Mouse (Mus musculus) ES-CJ7 (cell line): ENCODE measurements around the gene Ankrd6.

Experiments used
- DNase-seq: peaks from one replicate; pipeline ENCODE4 v3.0.0; 2011; ENCODE audit warnings: low read depth, low spot score

The Ankrd6 gene

DNA sequence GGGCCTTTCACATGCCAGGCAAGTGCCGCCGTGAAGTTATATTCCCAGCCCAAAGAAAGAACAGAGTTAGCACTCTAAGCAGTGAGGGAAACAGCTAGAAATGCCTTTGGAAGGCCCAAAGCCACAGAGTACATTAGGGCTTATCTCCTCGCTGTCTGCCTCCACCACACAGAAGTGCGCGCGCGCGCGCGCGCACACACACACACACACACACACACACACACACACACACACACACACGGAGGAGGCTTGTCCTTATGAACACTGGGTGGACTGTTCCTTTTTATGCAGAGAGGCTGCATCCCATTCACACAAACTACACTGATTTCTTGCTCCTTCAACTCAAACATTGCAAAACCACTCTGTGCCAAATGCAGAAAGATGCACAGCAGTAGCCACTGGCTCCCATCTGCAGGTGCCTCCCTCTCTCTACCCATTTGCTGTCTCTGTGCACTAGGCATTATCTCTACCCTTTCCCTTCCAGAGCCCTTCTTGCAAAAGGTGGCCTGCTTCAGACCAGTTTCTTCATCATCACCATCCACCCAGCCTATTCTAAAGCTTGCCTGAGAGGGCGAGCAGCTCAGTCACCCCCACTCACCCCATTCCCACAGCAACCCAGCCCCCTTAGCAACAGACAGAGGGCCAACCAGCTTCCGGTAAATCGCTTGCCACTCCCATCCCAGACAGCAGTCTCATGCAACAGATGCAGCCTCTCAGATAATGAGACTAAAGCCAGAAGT is 88.5 kb downstream of the Ankrd6 start:
- DNase-seq: peak; percentile 19

DNA sequence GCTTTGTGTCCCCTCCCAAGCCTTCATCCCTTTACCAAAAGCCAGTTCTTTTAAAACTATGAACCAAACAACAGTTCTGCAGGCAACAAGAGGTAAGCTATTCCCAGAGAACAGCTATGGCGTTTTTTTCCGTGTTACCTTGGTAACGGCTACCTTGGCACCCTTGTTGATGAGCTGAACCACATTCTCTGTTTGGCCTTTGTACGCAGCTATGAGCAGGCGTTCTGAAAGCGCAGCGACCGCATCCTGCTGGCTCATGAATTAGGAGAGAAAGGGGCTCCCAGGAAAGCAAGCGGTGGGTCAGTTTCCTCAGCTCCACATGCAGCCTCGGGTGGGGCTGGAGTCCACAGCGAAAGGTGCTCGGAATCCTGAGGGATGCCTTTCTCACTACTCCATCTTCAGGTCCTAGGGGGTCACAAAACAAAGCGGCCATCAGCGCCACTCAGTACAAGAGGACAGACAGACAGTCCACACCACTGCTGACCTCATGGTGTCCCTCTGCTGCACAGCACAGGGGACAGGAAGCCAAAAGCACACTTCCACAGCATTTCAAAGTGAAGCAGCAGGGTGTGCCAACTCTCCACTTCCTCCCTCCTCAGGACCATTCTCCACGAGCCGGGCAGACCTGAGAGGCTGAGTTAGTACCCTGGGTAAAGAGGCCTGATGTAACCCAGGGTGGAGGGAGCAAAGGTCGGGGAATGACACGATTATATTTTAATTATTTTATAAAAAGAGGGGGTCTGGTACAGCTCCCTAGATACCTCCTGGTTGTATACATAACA is 90.3 kb downstream of the Ankrd6 start:
- no peak for DNase-seq

DNA sequence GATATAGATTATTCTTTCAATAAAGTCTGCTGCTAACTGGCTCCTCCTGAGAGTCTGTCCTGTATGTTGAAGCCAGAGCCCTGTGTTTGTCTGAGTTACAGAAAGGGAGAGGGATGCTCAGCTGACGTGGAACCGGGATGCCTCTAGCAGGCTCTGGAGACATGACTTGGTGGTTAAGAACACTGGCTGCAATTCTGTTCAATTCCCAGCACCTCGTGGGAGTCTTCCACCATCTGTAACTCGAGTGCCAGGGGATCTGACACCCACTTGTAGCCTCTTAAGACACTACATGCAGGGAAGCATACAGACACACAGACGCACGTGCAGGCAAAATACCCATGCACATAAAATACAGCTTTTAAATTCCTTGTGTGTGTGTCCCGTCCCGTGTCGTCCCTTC is 95.1 kb downstream of the Ankrd6 start:
- no peak for DNase-seq

DNA sequence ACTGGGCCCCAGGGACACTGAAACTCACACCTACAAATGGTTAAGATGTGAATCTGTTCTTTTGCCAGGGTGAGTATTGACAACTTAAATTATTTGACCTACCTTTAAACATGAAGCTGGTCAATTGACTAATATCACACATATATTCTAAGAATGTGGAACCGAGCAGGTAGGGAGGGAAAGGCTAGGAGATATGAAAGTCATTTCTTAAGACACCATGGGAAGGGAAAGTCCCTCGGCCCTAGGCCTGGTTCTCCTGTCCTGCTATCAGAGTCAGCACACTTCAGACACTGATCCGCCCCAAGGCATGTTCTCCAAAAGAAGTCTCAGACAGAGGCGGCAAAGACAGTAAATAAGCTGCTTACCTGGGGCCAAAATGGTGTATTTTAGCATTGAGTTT is 95.7 kb downstream of the Ankrd6 start:
- DNase-seq: no peak

DNA sequence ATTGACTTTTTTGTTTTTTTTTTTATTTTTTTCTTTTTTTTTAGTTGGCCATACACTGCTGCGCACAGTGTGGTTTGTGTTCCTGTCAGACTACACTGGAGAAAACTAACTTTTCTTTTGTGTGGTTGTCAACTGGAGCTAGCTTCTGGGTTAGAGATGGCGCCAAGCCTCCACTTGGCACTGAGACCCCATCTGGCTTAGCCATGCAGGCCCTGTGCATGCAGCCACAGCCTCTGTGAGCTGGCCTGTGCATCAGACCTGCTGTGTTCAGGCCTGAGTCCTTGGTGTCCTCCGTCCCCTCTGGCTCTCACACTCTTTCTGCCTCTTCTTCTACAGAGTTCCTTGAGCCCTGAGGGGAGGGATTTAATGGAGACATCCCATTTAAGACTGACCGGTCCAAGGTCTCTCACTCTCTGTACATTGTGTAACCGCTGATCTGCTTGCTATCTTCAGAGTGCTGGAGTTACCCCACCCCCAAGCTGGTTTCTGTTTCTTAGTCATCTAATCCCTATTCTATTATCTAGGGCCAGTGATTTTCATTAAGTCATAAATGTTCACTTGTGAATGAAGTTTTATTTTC is 96.9 kb downstream of the Ankrd6 start:
- DNase-seq: no peak

DNA sequence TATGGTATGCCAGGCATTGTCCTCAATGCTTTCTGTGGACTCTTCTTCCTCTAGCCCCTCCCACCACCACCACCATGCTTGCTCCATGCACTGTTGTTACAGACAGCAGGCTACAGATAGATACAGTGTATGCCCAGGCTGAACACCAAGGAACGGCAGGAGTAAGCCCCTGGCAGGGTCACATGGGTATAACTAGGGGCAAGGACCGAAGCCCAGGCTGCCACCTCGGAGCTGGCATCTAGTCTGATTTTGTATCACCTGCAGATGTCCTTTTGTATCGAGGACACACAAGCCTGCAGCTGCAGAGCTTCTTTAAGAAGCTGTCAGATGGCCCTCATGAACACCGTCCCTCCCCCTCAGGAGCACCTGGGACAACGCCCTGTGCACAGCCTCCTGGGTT is 97.8 kb downstream of the Ankrd6 start:
- DNase-seq: no peak

DNA sequence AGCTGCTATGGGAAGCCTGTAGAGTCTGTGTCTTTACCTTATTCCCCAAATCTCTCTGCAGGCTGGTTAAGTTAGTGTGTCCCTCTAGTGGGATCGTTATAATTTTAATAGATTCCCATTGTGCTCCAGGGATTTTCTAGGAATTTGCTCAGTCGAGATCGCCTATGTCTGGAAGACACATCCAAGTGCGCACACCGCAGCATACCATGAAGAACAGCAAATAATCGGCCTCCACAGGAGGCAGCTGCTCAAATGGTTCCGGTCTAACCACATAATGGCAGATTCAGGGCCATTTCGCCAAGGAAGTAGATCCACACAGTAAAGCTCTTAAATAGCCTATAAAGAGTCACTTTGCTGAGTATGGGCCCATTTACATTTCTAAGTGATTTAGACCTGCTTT is 98.3 kb downstream of the Ankrd6 start:
- DNase-seq: no peak

DNA sequence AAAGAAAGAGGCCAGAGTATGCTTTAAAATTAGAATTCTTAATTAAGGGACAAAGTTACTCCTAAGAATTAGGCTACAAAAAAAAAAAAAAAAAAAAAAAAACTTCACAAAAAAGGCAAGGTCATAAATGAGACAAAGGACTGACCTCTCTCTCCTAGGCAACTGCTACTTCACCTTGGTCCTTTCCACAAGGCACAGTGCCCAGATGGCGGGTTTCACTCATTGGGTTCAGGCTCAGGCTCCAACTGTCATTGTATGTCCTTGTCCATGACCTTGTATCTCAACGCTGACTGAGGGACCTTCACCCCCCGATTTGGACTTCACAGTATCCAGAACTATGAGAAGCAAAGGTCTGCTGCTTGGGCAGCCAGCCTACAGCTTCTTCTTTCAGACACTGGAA is 112.2 kb downstream of the Ankrd6 start:
- no peak for DNase-seq

DNA sequence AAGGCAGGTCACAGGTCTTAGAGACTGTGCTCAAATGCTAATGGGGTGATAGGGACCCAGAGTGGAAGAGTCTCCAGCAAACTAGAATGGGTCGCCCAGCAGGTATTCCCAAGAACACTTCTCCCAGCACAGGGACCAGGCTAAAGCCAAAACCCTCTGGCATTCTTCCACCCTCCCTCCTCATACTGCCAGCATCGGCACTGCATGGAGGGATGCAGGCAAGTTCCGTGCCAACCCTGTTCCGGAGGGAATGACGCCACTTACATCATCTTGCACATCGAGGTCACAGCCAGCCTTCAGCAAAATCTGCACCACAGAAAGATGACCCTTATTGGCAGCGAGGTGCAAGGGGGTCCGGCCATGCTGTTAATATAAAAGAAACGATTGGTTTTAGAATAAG is 114.6 kb downstream of the Ankrd6 start:
- DNase-seq: no peak

DNA sequence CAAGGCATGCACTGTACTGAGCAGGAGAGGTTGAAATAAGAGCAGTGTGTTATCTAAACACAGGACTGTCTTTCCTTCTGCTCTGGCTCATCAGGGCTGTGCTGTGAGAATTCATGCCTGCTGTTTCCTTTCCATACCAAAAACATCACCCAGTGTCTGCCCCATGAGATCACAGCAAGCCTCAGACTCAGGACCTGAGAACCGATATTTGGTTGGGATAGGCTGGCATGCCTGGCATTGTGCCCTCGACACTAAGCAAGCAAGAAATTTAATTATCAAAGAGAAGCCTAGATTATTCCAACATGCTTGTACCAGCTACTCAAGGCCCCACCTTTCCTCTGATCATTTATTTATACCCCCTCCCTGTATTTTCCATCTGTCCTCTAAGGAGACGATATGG is 116.1 kb downstream of the Ankrd6 start:
- no peak for DNase-seq

DNA sequence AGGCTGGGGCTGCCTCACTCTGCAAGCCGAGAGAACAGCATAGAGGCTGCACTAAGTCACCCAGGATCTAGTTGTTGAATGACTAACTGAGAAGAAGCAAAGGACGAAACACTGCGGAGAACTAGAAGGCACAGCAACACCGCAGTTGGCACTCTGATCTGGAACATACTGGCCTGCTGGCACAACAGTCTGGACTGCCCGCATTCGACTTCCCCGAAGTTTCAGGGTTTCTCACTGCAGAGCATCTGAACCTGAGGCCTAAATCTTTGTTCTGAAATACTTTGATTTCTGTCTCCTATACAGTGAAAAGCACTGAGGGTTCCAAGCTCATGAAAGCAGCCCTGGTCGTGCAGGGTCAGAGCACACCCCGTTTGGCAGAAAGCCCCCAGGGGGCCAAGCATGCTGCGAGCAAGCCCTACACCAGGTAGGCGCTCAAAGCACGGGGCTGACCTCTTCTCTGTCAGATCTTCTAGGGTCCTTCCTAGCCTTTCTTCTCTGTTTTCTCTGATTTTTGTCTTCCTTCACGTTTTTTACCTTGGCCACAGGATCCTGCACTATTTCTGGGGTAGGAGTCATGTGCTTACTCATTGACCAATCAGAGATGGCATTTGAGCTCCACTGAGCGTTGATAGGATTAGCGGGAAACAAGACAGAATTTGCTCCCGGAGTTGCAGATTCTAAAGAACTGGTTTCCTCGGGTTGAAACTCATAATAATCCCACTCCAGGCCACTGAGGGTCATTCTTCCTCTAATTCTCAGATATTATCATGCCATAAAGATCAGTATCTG is 117.0 kb downstream of the Ankrd6 start:
- peak; percentile 69 for DNase-seq

DNA sequence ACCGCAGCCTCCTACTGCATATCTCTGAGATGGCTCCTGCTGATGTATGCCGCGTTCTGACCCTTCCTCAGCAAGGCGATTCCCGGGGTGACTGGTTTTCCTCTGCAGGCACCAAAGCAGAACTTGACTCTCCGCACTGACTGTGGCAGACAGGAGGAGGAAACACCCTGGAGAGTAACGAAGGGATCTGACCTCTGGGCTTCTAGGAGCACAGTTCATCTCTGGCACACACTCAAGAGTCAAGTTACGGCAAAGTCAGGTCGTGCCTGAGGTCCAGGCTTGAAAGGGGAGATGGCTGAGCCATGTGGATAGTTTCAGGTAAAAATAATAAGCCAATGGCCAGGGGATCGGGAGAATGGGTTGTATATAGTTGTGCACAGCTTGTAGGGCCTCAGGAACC is 121.3 kb downstream of the Ankrd6 start:
- DNase-seq: no peak

DNA sequence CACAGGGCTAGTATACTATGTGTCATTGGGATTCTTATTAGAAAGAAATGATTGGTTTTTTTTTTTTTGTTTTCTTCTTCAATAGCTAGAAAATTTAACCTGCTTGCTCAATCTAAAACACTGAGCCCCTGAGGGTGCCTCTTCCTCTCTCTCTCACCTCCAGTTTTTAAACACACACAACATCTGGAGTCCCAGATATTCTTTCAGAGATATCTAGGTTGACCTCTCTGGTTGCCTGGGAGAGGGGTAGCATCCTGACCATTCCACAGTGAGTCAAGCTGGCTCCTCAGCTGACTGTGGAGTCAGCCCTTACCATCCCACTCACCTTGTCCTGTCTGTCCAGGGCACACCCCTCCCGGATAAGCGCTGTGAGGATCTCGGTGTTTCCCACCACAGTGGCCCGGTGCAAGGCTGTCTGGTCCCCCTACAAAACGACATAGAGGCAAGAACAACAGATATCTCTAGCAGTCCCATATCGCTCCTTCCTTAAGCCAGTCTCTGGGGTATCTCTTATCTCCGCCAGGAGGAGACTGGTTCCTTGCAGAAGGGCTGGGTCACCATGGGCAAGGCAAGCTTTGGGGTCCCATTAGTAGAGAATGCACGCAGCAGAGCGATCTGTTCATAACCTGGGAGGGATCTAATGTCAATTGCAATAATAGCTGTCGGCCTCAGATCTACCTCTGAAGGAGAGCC is 122.1 kb downstream of the Ankrd6 start:
- DNase-seq: no peak

DNA sequence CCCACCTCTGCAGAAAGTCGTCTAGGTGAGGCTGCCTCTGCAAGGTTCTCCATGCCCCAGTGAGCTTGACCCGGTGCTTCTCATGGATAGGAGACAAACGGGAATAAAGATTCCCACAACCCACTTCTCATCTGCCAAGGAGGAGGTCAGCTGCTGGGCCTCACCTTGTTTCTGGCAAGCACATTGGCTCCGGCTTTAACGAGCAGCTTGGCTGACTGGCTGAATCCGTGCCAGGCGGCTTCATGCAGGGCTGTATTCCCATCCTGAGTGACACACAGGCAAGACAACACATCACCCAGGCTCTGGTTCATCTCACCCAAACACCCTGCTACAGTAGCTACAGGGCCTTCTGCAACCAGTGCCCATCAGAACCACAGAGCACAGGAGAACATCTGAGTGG is 123.7 kb downstream of the Ankrd6 start:
- no peak for DNase-seq

DNA sequence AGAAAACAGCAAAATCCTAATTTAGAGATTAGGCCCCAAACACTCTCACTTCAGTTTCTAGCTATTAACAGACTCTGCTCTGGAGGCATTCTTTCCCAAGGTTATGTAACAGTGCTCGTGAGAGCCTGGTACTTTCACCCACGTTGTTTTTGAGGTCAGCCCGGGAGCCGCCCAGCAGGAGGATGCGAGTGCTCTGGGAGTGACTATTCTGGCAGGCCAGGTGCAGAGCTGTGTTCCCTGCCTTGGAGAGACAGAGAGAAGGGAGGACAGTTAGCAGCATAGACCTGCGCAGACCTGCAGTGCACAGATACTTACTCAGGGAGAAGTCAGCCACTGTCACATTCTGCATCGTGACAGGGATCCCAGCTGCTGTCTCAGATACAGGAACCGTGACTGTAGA is 126.4 kb downstream of the Ankrd6 start:
- DNase-seq: no peak

DNA sequence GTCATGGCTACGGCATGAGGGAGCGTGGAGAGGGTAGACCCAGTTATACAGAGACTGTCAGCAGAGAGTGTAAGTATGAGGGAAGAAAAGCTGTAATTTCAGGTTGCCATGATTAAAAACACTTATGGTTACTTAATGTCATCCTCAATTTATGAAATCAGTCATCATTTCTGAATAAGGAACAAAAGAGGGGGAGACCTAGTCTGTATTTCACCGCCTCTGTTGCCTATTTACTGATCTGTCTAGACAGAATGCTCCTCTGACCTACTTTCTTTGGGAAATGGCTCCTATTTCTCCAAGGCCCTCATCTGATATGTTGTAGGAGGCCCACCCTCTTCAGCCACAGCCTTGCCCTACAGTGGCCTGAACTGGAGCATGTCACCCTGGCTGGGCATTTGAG is 130.0 kb downstream of the Ankrd6 start:
- DNase-seq: no peak

DNA sequence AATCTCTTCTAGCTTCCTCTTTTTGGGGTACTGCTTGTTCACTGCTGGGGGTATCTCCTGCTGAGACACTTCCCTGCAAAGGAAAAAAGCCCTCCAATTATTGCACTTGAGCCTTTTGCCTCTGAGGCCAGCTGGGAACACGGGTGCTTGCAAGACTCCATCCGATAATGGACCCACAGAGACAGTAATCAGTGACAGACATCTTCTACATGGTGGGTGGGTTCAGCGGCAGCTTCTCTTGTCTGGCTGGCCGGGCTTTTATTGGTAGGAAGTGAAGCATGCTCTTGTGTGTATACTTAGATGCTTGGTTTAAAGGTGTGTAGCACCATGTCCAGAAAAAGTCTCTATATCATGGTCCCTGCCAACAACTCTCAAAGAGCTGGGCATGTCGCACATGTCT is 133.2 kb downstream of the Ankrd6 start:
- no peak for DNase-seq

DNA sequence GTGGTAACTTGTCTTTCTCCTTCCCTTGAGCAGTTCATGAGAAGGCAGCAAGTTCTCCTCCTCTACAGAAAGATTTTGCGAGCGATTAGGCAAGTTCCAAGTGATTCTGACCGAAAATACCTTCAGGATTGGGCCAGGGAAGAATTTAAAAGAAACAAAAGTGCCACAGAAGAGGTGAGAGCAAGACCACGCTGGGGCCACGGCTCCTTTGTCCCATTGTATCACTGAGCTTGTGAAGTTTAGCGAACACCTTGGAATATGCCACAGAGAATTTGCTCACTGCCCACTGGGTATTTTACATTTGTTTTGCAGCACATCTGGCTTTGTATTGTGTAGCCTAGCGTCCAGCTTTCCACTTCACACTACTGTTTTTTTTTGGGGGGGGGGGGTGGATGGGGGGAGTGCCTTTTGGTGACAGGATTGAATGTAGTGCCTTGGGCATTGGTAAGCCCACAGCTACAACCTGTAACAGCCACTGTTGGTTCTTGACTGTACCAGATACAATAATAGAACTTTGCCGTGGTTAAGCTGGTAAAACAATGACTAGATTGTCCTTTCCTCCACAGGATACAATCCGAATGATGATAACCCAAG is 150.0 kb downstream of the Ankrd6 start:
- peak; percentile 40 for DNase-seq

DNA sequence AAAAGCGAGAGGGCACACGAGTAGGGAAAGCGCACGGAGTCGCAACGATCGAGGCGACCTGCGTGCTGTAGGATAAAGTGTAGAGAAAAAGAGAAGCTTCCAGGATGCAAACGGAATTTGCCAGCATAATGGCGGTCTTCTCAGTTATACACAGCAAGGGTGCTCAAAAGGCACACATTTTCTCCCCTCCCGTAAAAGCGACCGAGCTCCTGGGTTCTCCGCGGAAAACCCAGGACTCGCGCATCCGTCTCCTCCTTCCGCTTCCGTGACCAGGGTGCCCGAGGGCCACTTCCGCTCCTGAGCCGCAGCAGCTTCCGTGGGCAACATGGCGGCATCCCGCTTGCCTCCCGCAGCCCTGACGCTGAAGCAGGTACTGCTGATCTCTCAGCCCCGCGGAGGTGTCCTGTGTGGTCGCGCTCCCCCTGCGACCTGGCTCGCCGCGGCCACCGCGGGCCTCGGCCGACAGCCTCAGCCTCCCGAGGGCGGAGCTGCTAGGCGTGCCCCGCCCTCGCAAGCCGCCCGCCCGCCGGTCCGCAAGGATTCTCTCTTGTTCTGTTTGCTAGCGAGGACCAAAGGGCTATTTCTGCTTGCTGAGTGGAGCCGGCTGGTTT is 150.6 kb downstream of the Ankrd6 start, which contains the start of gene Lyrm2:
Gene Lyrm2 (plus strand): TSS at position 288 of the 611 bp plus-strand sequence.
- DNase-seq: peak; percentile 77

DNA sequence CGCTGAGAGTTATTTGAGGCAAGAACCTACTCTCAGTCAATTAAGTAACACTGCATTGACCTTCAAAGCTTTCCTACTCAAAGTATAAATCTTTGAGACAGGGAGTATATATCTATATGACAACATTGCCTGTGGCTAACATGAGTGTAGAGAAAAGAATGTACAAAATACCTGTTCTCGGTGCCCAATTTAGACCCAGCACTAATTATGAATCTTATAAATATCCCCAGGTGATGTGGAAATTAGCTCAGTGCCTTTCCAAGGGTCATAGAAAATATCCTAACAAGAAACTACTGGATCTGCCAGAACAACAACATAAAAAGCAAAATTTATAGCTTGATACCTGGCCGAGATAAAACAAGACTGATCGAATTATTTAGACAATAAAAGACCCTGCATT is 151.7 kb downstream of the Ankrd6 start:
- no peak for DNase-seq

DNA sequence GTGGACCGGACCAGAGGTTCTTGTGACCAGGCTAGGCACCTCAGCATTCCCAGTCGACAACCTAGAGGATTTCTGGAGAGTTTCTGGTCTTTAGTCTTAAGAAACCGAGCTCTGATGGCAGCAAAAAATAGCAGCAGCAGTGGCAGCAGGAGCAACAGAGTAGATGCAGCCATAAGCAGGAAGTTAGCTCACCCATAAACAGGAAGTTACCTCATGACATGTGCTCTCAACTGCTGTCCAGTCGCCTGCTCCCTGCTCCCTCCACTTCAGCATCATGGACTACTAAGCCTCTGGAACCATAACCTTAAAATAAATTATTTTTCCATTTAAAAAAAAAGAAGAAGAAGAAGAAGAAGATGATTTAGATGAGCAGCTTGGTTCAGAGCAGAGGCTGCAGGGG is 161.6 kb downstream of the Ankrd6 start:
- no peak for DNase-seq
